Mouse (Mus musculus): ENCODE results near the gene Crot. TPM values are rescaled to one million over a fixed set of nuclear protein-coding genes. Genes with fewer than 3 reads are reported as not detected.
"Not testable (repeated sequence)": the region's sequence is repeated elsewhere in the genome, so short reads cannot be mapped to it uniquely, and the experiment has no call there.

Crot gene
- polyA plus RNA-seq, 1 experiment from 2014 or later: 25.8 TPM

- Histone ChIP-seq H3K4me3 (no peak overlapping the region), H3K4me2 (replicated peaks) (no peak overlapping the region), H3K36me3 (peaks cover 11% of the 10 kb centered on the region; the same call in 1 of the 2 replicates), H3K9me3 (no peaks in the 10 kb centered on the region), H3K27me3 (no peaks in the 10 kb centered on the region), H3K9ac (replicated peaks) (no peak overlapping the region), H3K4me1 (no peaks in the 10 kb centered on the region), H3K27ac (replicated peaks) (no peak overlapping the region)
- ATAC-seq (ENCODE audit: low FRiP score, low read depth): no peak
- 86% methylated on average over 13 of the region's 13 CpGs for WGBS
These were observed 6.6 kb downstream of the Crot start for GRCm38 (mm10) chr5:8990526-8990925.

- Histone ChIP-seq H3K9me3 (no peaks in the 10 kb centered on the region), H3K27me3 (no peaks in the 10 kb centered on the region), H3K27ac (replicated peaks) (no peak overlapping the region), H3K4me1 (no peaks in the 10 kb centered on the region), H3K36me3 (peaks cover 11% of the 10 kb centered on the region; the same call in 1 of the 2 replicates), H3K4me3 (no peak overlapping the region), H3K4me2 (replicated peaks) (no peak overlapping the region), H3K9ac (replicated peaks) (no peak overlapping the region)
- ATAC-seq (ENCODE audit: low FRiP score, low read depth): no peak
- WGBS: 94% methylated on average over 5 of the region's 5 CpGs
These were observed 9.2 kb downstream of the Crot start for GRCm38 (mm10) chr5:8987925-8988324.

GRCm38 (mm10) chr5:8985470-8985869 lies 11.7 kb downstream of the Crot start:
- Histone ChIP-seq H3K27ac (replicated peaks) (no peak overlapping the region), H3K9ac (replicated peaks) (no peak overlapping the region), H3K4me1 (no peaks in the 10 kb centered on the region), H3K9me3 (no peaks in the 10 kb centered on the region), H3K36me3 (peaks cover 15% of the 10 kb centered on the region), H3K4me2 (replicated peaks) (no peak overlapping the region), H3K4me3 (no peak overlapping the region), H3K27me3 (no peaks in the 10 kb centered on the region)
- 92% methylated on average over 3 of the region's 3 CpGs for WGBS
- ATAC-seq (ENCODE audit: low FRiP score, low read depth): no peak

- Histone ChIP-seq H3K9me3 (no peaks in the 10 kb centered on the region), H3K36me3 (peaks cover 36% of the 10 kb centered on the region), H3K27me3 (no peaks in the 10 kb centered on the region), H3K4me2 (replicated peaks) (no peak overlapping the region), H3K4me1 (no peaks in the 10 kb centered on the region), H3K4me3 (no peak overlapping the region), H3K27ac (replicated peaks) (no peak overlapping the region), H3K9ac (replicated peaks) (no peak overlapping the region)
- no peak for ATAC-seq (ENCODE audit: low FRiP score, low read depth)
These were observed 22.4 kb downstream of the Crot start for GRCm38 (mm10) chr5:8974721-8975120.

GRCm38 (mm10) chr5:8972355-8972754 lies 24.8 kb downstream of the Crot start:
- Histone ChIP-seq H3K4me2 (replicated peaks) (no peak overlapping the region), H3K9ac (replicated peaks) (no peak overlapping the region), H3K4me3 (no peak overlapping the region), H3K36me3 (peaks cover 52% of the 10 kb centered on the region), H3K4me1 (no peaks in the 10 kb centered on the region), H3K9me3 (no peaks in the 10 kb centered on the region), H3K27ac (replicated peaks) (no peak overlapping the region), H3K27me3 (no peaks in the 10 kb centered on the region)
- WGBS: 35% methylated on average over 7 of the region's 7 CpGs
- ATAC-seq (ENCODE audit: low FRiP score, low read depth): no peak

GRCm38 (mm10) chr5:8970694-8971093 lies 26.4 kb downstream of the Crot start:
- 90% methylated on average over 2 of the region's 2 CpGs for WGBS
- Histone ChIP-seq H3K27ac (replicated peaks) (no peak overlapping the region), H3K27me3 (no peaks in the 10 kb centered on the region), H3K9ac (replicated peaks) (no peak overlapping the region), H3K9me3 (no peaks in the 10 kb centered on the region), H3K4me1 (no peaks in the 10 kb centered on the region), H3K36me3 (peaks cover 60% of the 10 kb centered on the region), H3K4me3 (no peak overlapping the region), H3K4me2 (replicated peaks) (no peak overlapping the region)
- ATAC-seq (ENCODE audit: low FRiP score, low read depth): no peak

GRCm38 (mm10) chr5:8964487-8964886 lies 32.6 kb downstream of the Crot start:
- Histone ChIP-seq H3K9ac (replicated peaks) (no peak overlapping the region), H3K27me3 (no peaks in the 10 kb centered on the region), H3K9me3 (no peaks in the 10 kb centered on the region), H3K4me3 (no peak overlapping the region), H3K27ac (replicated peaks) (no peak overlapping the region), H3K4me2 (replicated peaks) (no peak overlapping the region), H3K36me3 (peaks cover 45% of the 10 kb centered on the region), H3K4me1 (no peaks in the 10 kb centered on the region)
- 89% methylated on average over 5 of the region's 5 CpGs for WGBS
- no peak for ATAC-seq (ENCODE audit: low FRiP score, low read depth)

- no peaks in the 10 kb centered on the region for H3K4me1 ChIP-seq
- H3K36me3 ChIP-seq: peaks cover 20% of the 10 kb centered on the region
- no peak for ATAC-seq (ENCODE audit: low FRiP score, low read depth)
- H3K4me2 ChIP-seq (replicated peaks): no peak overlapping the region
- no peak overlapping the region for H3K27ac ChIP-seq (replicated peaks)
- no peaks in the 10 kb centered on the region for H3K9me3 ChIP-seq
- 88% methylated on average over 4 of the region's 4 CpGs for WGBS
- H3K27me3 ChIP-seq: no peaks in the 10 kb centered on the region
- H3K4me3 ChIP-seq: no peak overlapping the region
- H3K9ac ChIP-seq (replicated peaks): no peak overlapping the region
These were observed 36.6 kb downstream of the Crot start for GRCm38 (mm10) chr5:8960534-8960933.

- Histone ChIP-seq H3K4me3 (no peak overlapping the region), H3K4me2 (replicated peaks) (no peak overlapping the region), H3K9ac (replicated peaks) (no peak overlapping the region), H3K4me1 (no peaks in the 10 kb centered on the region), H3K36me3 (no peaks in the 10 kb centered on the region), H3K9me3 (no peaks in the 10 kb centered on the region), H3K27me3 (no peaks in the 10 kb centered on the region), H3K27ac (replicated peaks) (no peak overlapping the region)
- no peak for ATAC-seq (ENCODE audit: low FRiP score, low read depth)
- 85% methylated on average over 3 of the region's 3 CpGs for WGBS
These were observed 41.6 kb downstream of the Crot start for GRCm38 (mm10) chr5:8955544-8955943.

GRCm38 (mm10) chr5:8953660-8954059 lies 43.5 kb downstream of the Crot start:
- 95% methylated on average over 2 of the region's 2 CpGs for WGBS
- Histone ChIP-seq H3K4me1 (no peaks in the 10 kb centered on the region), H3K4me2 (replicated peaks) (no peak overlapping the region), H3K27me3 (no peaks in the 10 kb centered on the region), H3K36me3 (no peaks in the 10 kb centered on the region), H3K4me3 (no peak overlapping the region), H3K9me3 (no peaks in the 10 kb centered on the region), H3K9ac (replicated peaks) (no peak overlapping the region), H3K27ac (replicated peaks) (no peak overlapping the region)
- no peak for ATAC-seq (ENCODE audit: low FRiP score, low read depth)

GRCm38 (mm10) chr5:8947423-8948110 lies 49.6 kb downstream of the Crot start:
- Histone ChIP-seq H3K36me3 (no peaks in the 10 kb centered on the region), H3K27ac (replicated peaks) (no peak overlapping the region), H3K4me3 (no peak overlapping the region), H3K4me1 (peaks cover 4% of the 10 kb centered on the region; the same call in 1 of the 2 replicates), H3K9me3 (no peaks in the 10 kb centered on the region), H3K9ac (replicated peaks) (no peak overlapping the region), H3K27me3 (no peaks in the 10 kb centered on the region), H3K4me2 (replicated peaks) (no peak overlapping the region)
- 57% methylated on average over 4 of the region's 4 CpGs for WGBS
- no peak for ATAC-seq (ENCODE audit: low FRiP score, low read depth)

- Histone ChIP-seq H3K9ac (replicated peaks) (no peak overlapping the region), H3K27me3 (no peaks in the 10 kb centered on the region), H3K36me3 (no peaks in the 10 kb centered on the region), H3K4me3 (no peak overlapping the region), H3K27ac (replicated peaks) (no peak overlapping the region), H3K4me1 (peaks cover 4% of the 10 kb centered on the region; the same call in 1 of the 2 replicates), H3K9me3 (no peaks in the 10 kb centered on the region), H3K4me2 (replicated peaks) (no peak overlapping the region)
- no peak for ATAC-seq (ENCODE audit: low FRiP score, low read depth)
- WGBS: 84% methylated on average over 3 of the region's 3 CpGs
These were observed 53.3 kb downstream of the Crot start for GRCm38 (mm10) chr5:8943836-8944235.

- not testable (repeated sequence) for H3K4me1 ChIP-seq; H3K36me3 ChIP-seq; H3K9me3 ChIP-seq; H3K27ac ChIP-seq (replicated peaks); ATAC-seq (ENCODE audit: low FRiP score, low read depth); H3K27me3 ChIP-seq; H3K9ac ChIP-seq (replicated peaks); H3K4me2 ChIP-seq (replicated peaks); H3K4me3 ChIP-seq
- no CpG with 5 or more reads among the region's 1 CpGs for WGBS
These were observed 55.9 kb downstream of the Crot start for GRCm38 (mm10) chr5:8941266-8941665.
